Mouse (Mus musculus) intestine, embryonic 15.5 days (tissue): ENCODE data around the gene Ptprk. TPM values are rescaled to one million over a fixed set of nuclear protein-coding genes. Genes with fewer than 3 reads are reported as not detected.

Experiments
- ATAC-seq: fragments of 200-750 bp; cut with Nextera tagmentation; 2 replicates; pipeline ENCODE4 v1.8.0; 2017; ENCODE audit warnings: moderate TSS enrichment, moderate library complexity
- H3K27ac ChIP-seq: fragments of 300-500 bp; sonication (generic); 2 replicates; pipeline ENCODE4 v1.5.1; 2015; ENCODE audit warnings: mild to moderate bottlenecking, inconsistent platforms
- H3K27me3 ChIP-seq: fragments of 300-500 bp; sonication (generic); replicated peaks from 2 replicates; pipeline ENCODE4 v1.6.1; 2015; ENCODE audit warnings: inconsistent platforms
- H3K36me3 ChIP-seq: fragments of 300-500 bp; sonication (generic); 2 replicates; pipeline ENCODE4 v1.6.1; 2015; ENCODE audit warnings: inconsistent platforms
- H3K4me1 ChIP-seq: fragments of 300-500 bp; sonication (generic); replicated peaks from 2 replicates; pipeline ENCODE4 v1.6.1; 2015; ENCODE audit warnings: inconsistent platforms
- H3K4me2 ChIP-seq: fragments of 300-500 bp; sonication (generic); replicated peaks from 2 replicates; pipeline ENCODE4 v1.6.1; 2015; ENCODE audit warnings: mild to moderate bottlenecking, inconsistent platforms
- H3K4me3 ChIP-seq: fragments of 300-500 bp; sonication (generic); replicated peaks from 2 replicates; pipeline ENCODE4 v1.5.1; 2015; ENCODE audit warnings: inconsistent platforms
- H3K9ac ChIP-seq: fragments of 300-500 bp; sonication (generic); 2 replicates; pipeline ENCODE4 v1.6.1; 2015; ENCODE audit warnings: inconsistent platforms
- H3K9me3 ChIP-seq: fragments of 300-500 bp; sonication (generic); 2 replicates; pipeline ENCODE4 v1.6.1; 2016; ENCODE audit warnings: inconsistent platforms
- WGBS: fragments of 180-500 bp; shearing (Covaris S2); methylation state at CpG from one replicate; pipeline ENCODE4 v1.1.7; 2015; 5-methylcytosine and 5-hydroxymethylcytosine counted together
- polyA plus RNA-seq: library from polyadenylated mRNA; unstranded; fragments of >200 nt; fragmentation: Nextera tagmentation; extraction: Ambion mirVana; gene quantifications from 2 replicates; pipeline ENCODE4 v1.2.1, GENCODE M21; 2015

The Ptprk gene
- polyA plus RNA-seq, 1 experiment from 2014 or later: 35.6 TPM

DNA sequence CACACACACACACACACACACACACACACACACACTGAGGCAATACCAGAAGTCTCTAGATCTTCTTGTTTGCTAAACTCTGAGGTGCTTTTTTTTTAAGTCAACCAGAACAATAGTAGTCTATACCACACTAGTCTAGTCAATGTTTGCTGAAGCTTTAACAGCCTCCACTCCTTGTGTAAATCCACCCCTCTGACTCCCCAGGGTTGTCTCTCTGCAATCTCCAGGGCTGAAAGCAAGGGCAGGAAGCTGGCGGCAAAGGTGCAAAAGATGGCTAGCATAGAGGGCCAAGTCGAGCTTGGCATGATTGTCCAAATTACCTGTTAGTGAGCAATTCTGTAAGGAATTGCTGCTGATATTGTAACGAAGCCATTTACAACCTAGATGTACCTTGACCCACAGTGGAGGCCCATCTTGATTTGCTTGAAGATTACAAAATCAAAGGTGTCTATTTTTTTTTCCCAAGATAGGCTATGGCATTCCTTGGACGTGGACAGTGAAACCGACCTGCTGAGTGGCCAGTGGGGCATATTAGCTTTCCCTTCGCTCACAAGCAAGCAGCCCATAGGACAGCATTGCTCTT lies 44.3 kb downstream of the Ptprk start:
- Histone ChIP-seq H3K27me3 (no peaks in the 10 kb centered on the region), H3K4me1 (0 out of 2 replicates have a peak, but pooled peaks cover 6% of the 10 kb centered on the region)

DNA sequence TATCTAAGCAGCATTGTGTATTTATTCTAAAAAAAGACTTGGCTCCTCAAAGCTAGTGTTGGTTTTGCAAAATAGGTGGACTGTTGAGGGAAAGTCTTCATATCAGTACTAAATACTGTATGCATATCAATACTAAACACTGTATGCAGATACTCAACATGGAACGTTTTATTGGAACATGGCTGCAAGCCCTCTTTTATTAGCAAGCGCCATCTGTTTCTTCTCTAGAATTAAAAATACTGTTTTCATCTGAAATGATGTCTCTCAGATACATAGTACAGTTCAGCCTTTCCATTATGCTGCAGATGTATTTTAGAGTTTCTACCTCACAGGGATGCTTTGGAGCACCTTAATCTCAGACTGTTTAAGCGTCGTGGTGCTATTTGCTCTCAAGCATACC lies 49.3 kb downstream of the Ptprk start:
- WGBS: 88% methylated on average over 4 of the region's 4 CpGs
- ATAC-seq: no peak
- H3K27ac ChIP-seq: no peak overlapping the region
- peaks cover 7% of the 10 kb centered on the region; the same call in 1 of the 2 replicates for H3K4me1 ChIP-seq
- H3K4me3 ChIP-seq: no peak overlapping the region
- no peak overlapping the region for H3K4me2 ChIP-seq
- H3K27me3 ChIP-seq: no peaks in the 10 kb centered on the region
- no peak overlapping the region for H3K9ac ChIP-seq
- no peaks in the 10 kb centered on the region for H3K36me3 ChIP-seq
- no peaks in the 10 kb centered on the region for H3K9me3 ChIP-seq

More for the DNA sequence above, 44.3 kb downstream of the Ptprk start:
- 68% methylated on average over 6 of the region's 6 CpGs for WGBS
- Histone ChIP-seq H3K27ac (peak overlapping the region; percentile 62), H3K4me3 (no peak overlapping the region), H3K4me2 (peak overlapping the region; percentile 42), H3K9me3 (no peaks in the 10 kb centered on the region), H3K9ac (no peak overlapping the region), H3K36me3 (no peaks in the 10 kb centered on the region)
- ATAC-seq: peak; percentile 94

GRCm38 (mm10) chr10:28128011-28128410 lies 53.4 kb downstream of the Ptprk start:
- Histone ChIP-seq H3K4me1 (peaks cover 7% of the 10 kb centered on the region; the same call in 1 of the 2 replicates), H3K4me2 (no peak overlapping the region), H3K4me3 (no peak overlapping the region), H3K27ac (no peak overlapping the region), H3K9ac (no peak overlapping the region), H3K36me3 (no peaks in the 10 kb centered on the region), H3K9me3 (no peaks in the 10 kb centered on the region), H3K27me3 (no peaks in the 10 kb centered on the region)
- ATAC-seq: no peak
- WGBS: 80% methylated on average over 5 of the region's 5 CpGs

- Histone ChIP-seq H3K36me3 (no peaks in the 10 kb centered on the region), H3K4me2 (no peak overlapping the region), H3K27me3 (no peaks in the 10 kb centered on the region), H3K4me3 (no peak overlapping the region), H3K9ac (no peak overlapping the region), H3K4me1 (peaks cover 7% of the 10 kb centered on the region; the same call in 1 of the 2 replicates), H3K27ac (no peak overlapping the region), H3K9me3 (no peaks in the 10 kb centered on the region)
- WGBS: 56% methylated on average over 4 of the region's 4 CpGs
- ATAC-seq: peak; percentile 67
These were observed 53.8 kb downstream of the Ptprk start for GRCm38 (mm10) chr10:28128450-28128849.

- Histone ChIP-seq H3K36me3 (no peaks in the 10 kb centered on the region), H3K9ac (no peak overlapping the region), H3K9me3 (no peaks in the 10 kb centered on the region), H3K27me3 (no peaks in the 10 kb centered on the region), H3K4me2 (no peak overlapping the region), H3K4me3 (no peak overlapping the region), H3K4me1 (peaks cover 7% of the 10 kb centered on the region; the same call in 1 of the 2 replicates), H3K27ac (no peak overlapping the region)
- ATAC-seq: no peak
- WGBS: 85% methylated on average over 9 of the region's 9 CpGs
These were observed 55.8 kb downstream of the Ptprk start for GRCm38 (mm10) chr10:28130422-28130821.

DNA sequence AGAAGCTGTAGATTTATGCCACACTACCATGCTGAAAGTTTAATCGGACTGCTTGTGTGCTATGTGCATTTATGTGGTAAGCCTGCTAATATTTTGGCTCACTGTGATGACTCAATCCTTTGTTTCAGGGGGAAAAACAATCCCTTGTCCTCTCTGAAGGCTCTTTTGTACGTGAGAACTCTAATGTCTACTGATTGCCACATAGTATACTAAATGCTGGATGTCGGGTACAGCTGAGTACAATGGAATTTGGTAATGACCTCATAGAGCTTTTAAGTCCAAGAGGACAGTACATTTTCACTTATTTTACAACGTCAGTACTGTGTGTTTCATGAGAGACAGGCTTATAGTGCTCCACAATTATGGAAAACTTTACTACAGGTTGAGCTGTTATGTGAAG lies 59.1 kb downstream of the Ptprk start:
- no peak for ATAC-seq
- H3K27ac ChIP-seq: no peak overlapping the region
- no peak overlapping the region for H3K9ac ChIP-seq
- no peak overlapping the region for H3K4me2 ChIP-seq
- no peaks in the 10 kb centered on the region for H3K9me3 ChIP-seq
- no peaks in the 10 kb centered on the region for H3K4me1 ChIP-seq
- 85% methylated on average over 4 of the region's 4 CpGs for WGBS
- H3K27me3 ChIP-seq: no peaks in the 10 kb centered on the region
- H3K4me3 ChIP-seq: no peak overlapping the region
- H3K36me3 ChIP-seq: no peaks in the 10 kb centered on the region

- Histone ChIP-seq H3K4me1 (no peaks in the 10 kb centered on the region), H3K9me3 (no peaks in the 10 kb centered on the region), H3K4me2 (no peak overlapping the region), H3K36me3 (no peaks in the 10 kb centered on the region), H3K9ac (no peak overlapping the region), H3K4me3 (no peak overlapping the region), H3K27ac (no peak overlapping the region), H3K27me3 (no peaks in the 10 kb centered on the region)
- ATAC-seq: no peak
- 70% methylated on average over 4 of the region's 4 CpGs for WGBS
These were observed 63.8 kb downstream of the Ptprk start for GRCm38 (mm10) chr10:28138399-28138798.

DNA sequence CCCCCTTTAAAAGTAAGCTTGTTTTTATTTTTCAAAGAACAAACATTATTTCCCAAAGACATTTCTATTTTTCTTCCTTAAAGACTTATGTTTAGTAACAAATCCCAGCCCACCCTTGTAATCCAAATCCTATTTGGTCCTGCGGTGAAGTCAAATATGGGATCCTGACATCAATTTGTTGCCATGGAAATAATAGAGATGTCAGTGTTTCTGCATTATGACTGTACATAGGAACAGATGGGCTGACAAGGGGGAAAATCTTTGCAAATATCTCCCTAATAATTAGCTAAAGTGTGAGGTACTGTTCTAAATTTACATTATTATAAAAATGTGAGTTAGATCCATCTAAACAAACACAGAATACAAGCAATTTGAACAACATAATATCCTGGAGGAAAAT lies 69.8 kb downstream of the Ptprk start:
- Histone ChIP-seq H3K4me3 (no peak overlapping the region), H3K36me3 (no peaks in the 10 kb centered on the region), H3K27me3 (no peaks in the 10 kb centered on the region), H3K9me3 (no peaks in the 10 kb centered on the region), H3K4me1 (no peaks in the 10 kb centered on the region), H3K27ac (no peak overlapping the region), H3K4me2 (no peak overlapping the region), H3K9ac (no peak overlapping the region)
- no peak for ATAC-seq
- WGBS: 80% methylated on average over 1 of the region's 1 CpGs

- WGBS: 57% methylated on average over 5 of the region's 5 CpGs
- H3K4me1 ChIP-seq: no peaks in the 10 kb centered on the region
These were observed 70.7 kb downstream of the Ptprk start for GRCm38 (mm10) chr10:28145326-28145725.

GRCm38 (mm10) chr10:28155688-28156685 lies 81.4 kb downstream of the Ptprk start:
- Histone ChIP-seq H3K4me2 (no peak overlapping the region), H3K4me1 (no peaks in the 10 kb centered on the region), H3K27me3 (no peaks in the 10 kb centered on the region), H3K27ac (no peak overlapping the region), H3K36me3 (no peaks in the 10 kb centered on the region), H3K9me3 (no peaks in the 10 kb centered on the region), H3K4me3 (no peak overlapping the region), H3K9ac (no peak overlapping the region)
- ATAC-seq: no peak
- 70% methylated on average over 20 of the region's 20 CpGs for WGBS

More at GRCm38 (mm10) chr10:28145326-28145725, 70.7 kb downstream of the Ptprk start:
- Histone ChIP-seq H3K27ac (no peak overlapping the region), H3K9ac (no peak overlapping the region), H3K9me3 (no peaks in the 10 kb centered on the region), H3K4me2 (no peak overlapping the region), H3K27me3 (no peaks in the 10 kb centered on the region), H3K4me3 (no peak overlapping the region), H3K36me3 (no peaks in the 10 kb centered on the region)
- no peak for ATAC-seq

DNA sequence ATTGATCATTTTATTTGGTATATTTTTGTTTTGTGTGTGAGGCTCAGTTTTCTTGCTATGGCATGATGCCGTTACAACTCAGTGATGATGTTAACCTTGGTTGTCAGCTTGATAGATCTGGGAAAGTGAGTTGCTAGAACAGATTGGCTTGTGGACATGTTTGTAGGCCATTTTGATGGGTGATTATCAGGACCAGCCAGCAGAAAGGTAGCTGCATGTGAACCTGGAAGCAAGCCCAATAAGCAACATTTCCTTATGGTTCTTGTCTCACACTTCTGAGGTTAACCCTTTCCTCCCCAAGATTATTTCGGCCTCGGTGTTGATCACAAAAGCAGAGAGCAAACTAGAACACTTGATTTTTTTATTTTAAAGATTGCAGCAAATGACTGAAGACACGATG lies 85.1 kb downstream of the Ptprk start:
- H3K27me3 ChIP-seq: no peaks in the 10 kb centered on the region
- WGBS: 89% methylated on average over 4 of the region's 4 CpGs

GRCm38 (mm10) chr10:28161306-28161705 lies 86.7 kb downstream of the Ptprk start:
- Histone ChIP-seq H3K27me3 (no peaks in the 10 kb centered on the region), H3K4me2 (no peak overlapping the region), H3K27ac (no peak overlapping the region), H3K9me3 (no peaks in the 10 kb centered on the region), H3K4me3 (no peak overlapping the region), H3K36me3 (no peaks in the 10 kb centered on the region), H3K9ac (no peak overlapping the region), H3K4me1 (no peaks in the 10 kb centered on the region)
- ATAC-seq: no peak

More for the DNA sequence above, 85.1 kb downstream of the Ptprk start:
- Histone ChIP-seq H3K27ac (no peak overlapping the region), H3K9me3 (no peaks in the 10 kb centered on the region), H3K4me1 (no peaks in the 10 kb centered on the region), H3K9ac (no peak overlapping the region), H3K4me2 (no peak overlapping the region), H3K4me3 (no peak overlapping the region), H3K36me3 (no peaks in the 10 kb centered on the region)
- ATAC-seq: no peak
